Mouse (Mus musculus) kidney, adult 2 months (tissue): ENCODE results near the gene Nmt1.

Experiments
- CTCF ChIP-seq: fragments of 200-500 bp; conservative IDR thresholded peaks from 2 replicates; pipeline ENCODE4 v1.5.1; 2011; ENCODE audit warnings: low read depth, mild to moderate bottlenecking, control low read depth, low read length, moderate library complexity, mixed read lengths; ENCODE audit not compliant: insufficient read depth, insufficient read length
- POLR2A ChIP-seq: fragments of 200-500 bp; IDR thresholded peaks from one replicate; pipeline ENCODE4 v1.6.1; 2011; ENCODE audit warnings: low read depth, low read length, control low read depth

DNA sequence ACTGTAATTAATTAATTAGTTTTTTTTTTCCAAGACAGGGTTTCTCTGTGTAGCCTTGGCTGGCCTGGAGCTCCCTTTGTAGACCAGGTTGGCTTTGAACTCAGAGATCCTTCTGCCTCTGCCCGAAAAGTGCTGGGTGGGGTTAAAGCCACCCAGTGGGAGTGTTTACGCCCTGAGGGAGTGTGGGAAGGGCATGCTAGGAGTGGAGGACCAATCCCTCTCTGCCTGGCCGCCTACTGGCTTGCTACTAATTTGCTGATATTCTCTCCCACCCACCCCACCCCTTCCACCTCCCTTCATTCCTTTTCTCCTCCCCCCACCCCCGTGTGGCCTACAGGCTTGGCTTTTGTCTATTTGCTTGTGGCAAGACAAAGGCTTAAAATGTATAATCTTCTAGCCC is 78.4 kb downstream of the Nmt1 start:
- TF ChIP-seq POLR2A: no peak
- no peak for TF ChIP-seq CTCF
